Mouse (Mus musculus) telencephalon, adult 2 months (tissue): ENCODE results near the gene Cacna1d.

Experiments
- DNase-seq: peaks from one replicate; pipeline ENCODE4 v3.0.0-alpha.2; 2011; ENCODE audit warnings: low read depth, low spot score

Gene Cacna1d

DNA sequence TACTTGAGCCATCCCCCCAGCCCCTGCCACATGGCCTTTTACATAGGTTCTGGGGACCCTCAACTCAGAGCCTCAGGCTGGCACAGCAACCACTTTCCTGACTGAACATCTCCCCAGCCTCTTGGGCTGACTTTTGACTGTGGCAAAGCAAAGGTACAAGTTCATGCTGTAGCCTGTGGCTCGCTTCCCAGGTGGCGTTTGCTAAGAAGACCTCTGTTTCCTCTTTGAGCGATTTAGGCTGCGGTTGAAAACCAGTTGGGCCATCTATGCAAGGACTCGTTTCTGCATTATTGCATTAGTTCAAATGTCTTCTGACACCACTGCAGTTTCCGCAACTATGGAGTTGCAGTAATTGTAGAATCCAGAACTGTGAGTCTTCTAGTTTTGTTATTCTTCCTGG, 468.8 kb downstream of the Cacna1d start:
- no peak for DNase-seq

DNA sequence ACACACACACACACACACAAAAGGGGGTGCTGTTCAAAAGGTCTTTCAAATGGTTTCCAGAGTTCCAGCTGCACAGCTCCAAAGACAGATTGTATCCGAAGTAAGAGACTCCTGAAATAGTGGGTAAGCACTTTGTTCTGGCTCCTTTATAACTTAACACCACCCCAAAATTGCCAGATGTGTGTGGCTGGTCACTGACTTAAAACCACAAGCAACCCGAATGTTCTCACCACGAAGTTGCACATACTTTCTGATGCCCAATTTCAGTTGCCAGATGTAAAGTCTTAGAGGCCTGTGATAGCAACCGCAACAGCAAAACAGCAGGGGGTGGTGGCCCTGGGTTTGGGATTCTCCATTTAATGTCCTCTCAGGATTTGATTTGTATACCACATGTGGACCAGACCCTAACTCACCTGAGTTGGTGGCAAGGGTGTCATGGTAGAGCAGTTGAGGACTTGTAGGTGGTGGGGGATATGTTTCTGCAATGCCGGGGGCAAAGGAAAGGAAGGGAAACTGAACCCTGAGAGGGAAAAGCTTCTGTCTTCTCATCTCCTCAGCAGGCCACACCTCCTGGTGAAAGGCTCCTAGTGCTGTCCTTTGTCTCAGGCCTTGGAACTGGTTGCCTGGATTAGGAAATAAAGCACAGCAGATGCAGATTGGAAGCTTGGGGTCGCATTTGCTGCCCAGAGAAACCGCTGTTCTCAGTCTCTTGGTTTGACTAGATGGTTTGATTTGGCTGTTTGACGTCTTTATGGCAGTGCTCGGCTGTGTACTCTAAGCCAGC, 471.3 kb downstream of the Cacna1d start:
- no peak for DNase-seq

DNA sequence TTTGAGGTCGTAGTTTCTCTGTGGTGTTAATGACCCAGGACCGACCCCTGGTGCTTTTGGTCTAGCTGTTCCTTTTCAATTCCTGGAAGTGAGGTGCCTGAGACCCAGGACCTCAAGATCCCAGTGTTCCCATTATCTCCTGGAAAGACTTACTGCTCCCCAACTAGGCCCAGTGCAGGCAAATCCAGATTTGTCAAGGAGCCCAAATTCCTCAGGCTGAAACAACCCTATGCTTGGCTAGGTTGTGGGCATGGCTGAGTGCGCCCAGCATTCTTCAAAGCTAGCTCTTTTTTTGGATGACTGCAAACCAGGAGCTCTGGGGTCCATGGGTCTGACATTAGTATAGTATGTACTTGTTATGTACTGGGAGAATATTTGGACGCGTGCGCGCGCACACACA, 471.9 kb downstream of the Cacna1d start:
- no peak for DNase-seq

DNA sequence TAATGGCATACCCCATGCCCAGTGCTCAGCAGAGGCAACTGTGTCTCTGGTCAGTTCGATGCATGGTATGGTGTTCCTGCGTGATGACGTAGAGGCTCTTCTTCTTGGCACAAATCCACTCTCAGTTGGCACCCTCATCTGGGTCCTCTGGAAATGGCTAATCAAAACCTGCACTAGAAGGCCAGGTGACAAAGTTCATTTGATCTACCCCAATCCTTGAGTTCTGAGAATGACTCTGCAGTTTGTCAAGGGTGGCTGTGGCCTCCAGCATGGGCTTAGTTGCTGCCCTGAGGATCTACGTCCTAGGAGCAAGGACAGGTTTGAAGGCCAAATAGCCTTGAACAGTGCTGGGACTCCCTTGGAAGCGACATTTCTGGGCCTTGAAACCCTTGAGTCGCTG, 472.4 kb downstream of the Cacna1d start:
- DNase-seq = no peak

DNA sequence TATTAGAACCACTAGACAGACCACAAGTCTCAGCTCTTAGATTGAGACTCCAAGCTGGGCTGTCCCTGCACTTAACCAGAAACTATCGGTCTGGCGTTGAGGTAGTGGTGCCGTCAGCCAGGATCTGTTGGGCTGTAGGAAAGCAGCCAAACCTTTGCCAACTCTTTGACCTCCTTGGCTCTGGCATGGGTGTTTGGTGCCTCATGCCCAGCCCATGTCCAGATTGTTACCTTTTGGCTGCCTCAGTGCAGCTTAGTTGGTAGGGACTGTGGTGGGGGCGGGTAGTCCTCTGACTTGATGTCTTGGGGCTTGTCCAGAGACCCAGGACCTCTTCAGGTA, 472.8 kb downstream of the Cacna1d start:
- no peak for DNase-seq

DNA sequence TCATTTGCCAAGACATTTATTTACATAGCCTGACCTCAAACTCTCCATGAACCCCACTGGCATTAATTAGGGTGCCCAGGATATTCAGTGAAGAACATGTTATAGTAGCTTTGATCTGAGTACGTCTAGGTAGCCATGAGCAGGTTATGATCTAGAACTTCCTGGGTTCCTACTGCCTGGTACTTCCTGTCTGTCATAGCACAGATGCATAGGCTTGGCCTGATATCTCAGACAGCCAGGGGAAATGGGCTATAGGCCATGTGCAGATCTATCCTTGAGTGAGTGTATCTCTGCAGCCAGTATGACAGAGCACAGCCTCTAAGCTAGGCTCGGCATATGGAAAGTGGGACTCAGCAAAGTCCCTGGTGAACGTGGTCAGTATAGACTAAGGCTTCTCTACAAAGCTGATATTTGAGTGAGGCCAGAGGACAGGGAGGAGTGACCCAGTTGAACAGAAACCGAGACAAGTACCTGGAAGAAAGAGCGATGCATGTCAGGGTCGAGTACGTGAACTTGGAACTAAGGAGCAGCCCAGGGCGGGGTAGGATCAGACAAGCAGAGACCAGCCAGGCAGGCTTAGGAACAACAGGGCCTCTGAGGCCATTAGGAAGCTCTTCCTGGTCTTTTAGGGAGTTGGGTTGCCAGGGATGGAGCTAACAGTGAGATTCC, 473.3 kb downstream of the Cacna1d start:
- no peak for DNase-seq

DNA sequence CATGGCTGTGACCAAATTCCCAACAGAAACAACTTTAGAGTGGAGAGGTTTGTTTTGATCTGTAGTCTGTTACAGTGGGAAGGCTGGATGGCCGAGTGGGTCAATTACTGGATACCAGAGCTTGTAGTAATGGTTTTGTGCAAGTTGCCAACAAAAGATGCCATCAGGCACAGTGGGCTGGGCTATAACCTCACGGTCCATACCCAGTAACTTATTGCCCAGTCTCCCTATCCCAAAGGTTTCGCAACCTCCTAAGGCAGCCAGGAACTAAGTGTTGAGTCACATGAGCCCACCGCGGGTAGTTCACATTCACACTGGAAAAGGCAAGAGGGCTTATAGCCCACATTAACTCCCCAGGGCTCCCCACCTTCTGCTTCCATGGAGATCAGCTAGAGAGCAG, 474.6 kb downstream of the Cacna1d start:
- DNase-seq = no peak

DNA sequence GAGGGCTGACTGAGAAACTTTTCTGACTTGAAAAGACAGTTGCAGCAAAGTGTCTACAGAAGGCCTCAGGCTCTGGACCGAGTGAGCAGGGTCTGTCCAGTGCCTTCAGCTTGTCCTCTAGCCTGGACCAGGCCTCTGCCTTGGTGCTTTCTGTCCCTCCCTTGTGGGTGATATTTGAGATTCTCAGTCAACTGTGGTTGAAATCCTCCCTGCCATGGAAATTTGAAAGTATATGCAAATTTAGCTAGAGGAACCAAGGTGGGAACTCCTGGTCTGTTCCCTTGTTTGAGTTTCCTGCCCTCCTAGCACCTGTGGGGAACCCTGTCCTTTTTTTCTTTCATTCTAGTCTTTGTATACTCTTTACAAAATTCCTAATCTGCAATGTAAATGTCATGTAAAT, 476.2 kb downstream of the Cacna1d start:
- no peak for DNase-seq

DNA sequence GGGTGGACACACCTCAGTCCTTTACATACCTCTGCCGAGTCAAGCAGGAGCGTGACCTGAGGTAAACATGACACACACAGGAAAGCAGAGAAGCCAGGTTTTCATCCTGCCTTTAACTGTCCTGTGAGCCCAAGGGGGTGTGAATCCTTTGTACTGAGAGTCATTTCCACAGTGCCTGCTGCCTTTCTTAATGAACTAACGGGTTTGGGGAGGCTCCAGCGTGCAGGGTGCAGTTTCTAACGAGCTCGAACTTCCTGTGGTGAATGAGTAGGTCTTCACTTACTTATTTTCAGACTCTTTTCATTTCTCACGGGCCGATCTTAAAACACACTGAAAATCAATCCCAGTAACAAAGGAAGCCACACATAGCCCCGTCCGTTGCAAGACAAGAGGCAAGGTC, 476.8 kb downstream of the Cacna1d start:
- no peak for DNase-seq

DNA sequence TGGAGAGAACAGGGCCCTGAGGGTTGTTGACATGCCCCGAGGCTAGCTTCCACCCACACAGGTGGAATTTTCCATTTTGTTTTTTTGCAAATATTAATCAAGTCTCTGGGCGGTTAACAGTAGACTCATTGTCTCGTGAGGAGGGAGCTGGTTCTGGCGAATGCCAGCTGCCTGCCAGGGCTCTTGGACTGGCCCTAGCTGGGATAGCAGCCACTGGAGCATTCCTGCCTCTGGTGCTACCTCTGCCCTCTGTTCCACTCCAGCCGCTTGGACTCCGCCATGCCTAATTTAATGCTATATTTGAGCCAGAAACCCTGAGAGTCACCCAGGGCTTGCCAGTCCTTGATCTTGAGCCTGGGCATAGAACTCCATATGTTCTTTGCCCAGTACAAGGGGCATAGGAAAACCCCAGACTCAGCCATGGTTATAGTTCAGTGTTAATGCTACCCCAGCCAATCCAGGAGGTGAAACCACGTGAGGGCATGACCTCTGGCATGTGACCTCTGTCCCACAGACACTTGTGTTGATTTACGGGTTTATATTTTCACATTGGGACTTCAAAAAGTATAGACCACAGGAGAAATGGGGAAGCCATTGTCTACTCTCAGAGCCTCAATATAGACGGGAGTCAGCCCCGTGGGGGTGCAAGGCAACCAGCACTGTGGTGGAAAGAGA, 479.2 kb downstream of the Cacna1d start:
- DNase-seq = no peak

DNA sequence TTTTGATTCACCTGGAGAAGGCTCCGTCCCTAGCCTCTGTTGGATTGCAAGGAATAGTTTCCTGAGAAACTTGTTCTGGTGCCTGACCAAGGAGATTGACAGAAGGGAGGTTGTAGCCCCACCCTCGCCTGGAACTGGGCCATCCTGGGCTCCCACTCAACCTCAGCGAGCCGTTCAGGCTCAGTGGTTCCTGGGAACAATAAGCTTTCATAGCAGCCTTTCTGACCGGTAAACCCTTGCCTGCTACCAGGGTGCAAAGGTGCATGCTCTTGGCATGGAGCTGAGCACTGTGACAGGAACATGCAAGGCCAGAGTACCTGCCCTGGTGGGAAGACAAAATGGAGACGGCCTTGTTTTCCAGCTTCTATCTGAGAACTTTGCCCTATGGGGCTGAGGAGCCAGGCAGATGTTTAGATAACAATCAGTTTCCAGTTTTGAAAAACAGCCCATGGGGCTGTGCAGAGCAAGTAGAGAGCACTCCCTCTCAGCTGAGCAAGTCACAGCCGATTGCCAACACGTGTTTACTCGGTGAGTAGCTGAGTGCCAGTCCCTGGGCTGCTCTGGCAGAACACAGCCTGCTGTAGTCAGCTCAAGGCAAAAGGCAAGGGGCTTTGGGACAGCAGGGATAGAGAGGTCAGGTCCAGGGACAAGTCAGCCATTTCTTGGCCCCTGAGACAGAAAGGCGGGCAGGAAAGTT, 481.2 kb downstream of the Cacna1d start:
- no peak for DNase-seq

DNA sequence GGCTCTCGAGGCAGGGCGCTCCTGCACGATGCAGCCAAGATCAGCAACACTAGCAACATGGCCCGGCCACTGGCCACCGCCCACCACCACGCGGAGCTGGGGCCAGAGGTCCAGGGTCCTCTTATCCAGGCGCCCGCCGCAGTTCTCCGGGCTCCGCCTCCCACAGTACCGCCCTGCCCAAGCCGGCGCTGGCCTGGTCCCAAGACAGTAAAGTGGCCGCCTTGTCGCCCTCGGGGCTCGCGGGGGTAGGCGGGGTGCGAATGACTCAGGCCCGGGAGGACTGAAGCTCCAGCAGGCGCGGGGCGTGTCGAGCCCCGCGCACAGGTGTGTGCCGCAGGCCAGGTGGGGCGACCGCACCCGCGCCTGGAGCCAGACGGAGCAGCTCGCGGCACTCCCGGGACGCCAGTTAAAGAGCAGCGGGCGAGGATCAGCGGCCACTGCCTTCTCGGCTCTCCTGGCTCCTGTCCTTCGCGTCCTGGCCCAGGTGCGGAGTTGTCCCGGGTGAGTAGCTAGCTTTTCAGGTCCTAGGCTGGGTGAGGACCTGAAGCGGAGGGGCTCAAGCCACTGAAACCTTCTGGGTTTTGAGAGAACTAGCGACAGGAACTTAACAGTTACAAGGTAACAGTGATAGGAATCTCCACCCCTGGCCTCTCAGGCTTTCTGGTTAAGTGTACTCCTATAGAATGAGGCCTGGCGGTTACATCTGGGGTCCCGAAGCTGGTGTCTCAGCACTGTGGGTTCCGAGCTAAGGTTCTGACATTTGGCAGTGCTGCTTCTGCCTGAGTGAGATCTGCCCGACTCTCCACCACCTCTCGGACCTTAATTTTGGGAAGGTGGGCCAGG, 482.3 kb downstream of the Cacna1d start, which contains the start of the genes Il17rb and Chdh:
TSS of gene Il17rb (minus strand) at position 164 of the 843 bp plus-strand sequence.
TSS of gene Chdh (plus strand) at position 291 of the 843 bp plus-strand sequence.
- DNase-seq = no peak

DNA sequence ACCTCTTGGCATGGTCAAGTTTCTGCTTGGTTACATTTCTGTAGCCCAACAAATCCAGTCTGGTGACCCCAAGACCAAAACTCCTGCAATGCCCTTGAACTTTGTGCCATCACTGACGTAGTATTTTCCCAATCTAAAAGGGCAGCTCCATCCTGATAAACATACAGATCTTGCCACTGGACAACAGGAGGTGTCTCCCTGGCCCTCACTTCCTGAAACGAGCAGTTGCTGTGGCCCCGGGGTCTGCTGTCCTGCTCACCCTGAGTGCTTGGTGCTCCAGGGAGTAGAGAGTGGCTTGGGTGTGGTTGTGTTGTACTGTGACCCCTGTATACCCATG, 491.8 kb downstream of the Cacna1d start:
- DNase-seq = no peak

DNA sequence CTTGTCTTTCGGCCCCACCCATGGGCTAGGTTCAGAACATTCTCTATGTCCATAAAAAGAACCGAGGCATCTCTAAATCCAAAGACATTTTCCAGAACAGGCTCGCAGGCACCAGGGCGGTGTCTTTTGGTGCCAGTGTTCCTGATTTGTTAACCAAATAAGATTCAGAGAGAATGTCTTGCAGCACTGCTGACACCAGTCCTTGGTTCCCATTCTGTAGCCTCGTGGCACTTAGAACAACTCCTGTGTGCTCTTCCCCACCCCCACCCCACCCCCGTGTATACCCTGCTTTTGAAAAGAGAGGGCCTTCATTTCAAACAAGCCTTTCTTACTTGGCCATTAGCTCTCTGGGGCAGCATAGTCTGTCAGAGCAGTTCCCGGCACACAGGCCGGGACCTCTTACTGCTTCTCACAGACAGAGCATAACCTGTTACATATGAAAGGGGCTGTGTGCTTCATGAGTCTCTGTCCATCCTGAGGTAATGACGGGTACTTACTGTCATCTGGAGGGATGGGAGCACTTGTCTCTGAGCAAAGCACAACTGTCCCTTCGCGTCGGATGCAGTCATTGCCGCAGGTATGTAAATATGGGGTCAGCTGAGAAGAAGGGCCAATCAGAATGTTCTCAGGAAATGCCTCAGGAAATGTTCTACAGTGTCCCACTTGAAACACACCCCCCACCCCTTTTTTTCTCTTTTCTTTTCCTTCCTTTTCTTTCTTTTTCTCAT, 492.3 kb downstream of the Cacna1d start:
- no peak for DNase-seq

DNA sequence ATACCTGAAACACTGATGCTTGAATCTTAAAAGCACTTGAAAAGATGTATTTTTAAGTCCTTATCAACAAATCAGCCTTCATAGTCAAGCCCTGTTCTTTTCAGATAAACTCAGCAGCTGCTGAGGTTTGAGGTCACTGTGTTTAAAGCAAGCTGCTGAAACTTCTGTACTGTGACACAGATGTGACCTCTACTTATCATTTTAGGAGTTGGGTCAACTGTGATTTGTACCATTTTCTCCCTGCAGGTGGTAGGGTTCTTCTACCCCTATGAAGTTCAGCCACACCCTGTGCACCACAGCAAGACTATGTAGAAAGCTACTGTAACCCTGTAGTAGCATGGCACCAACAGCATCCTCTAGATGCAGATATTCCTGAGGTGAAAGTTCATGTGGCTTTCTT, 493.9 kb downstream of the Cacna1d start:
- no peak for DNase-seq

DNA sequence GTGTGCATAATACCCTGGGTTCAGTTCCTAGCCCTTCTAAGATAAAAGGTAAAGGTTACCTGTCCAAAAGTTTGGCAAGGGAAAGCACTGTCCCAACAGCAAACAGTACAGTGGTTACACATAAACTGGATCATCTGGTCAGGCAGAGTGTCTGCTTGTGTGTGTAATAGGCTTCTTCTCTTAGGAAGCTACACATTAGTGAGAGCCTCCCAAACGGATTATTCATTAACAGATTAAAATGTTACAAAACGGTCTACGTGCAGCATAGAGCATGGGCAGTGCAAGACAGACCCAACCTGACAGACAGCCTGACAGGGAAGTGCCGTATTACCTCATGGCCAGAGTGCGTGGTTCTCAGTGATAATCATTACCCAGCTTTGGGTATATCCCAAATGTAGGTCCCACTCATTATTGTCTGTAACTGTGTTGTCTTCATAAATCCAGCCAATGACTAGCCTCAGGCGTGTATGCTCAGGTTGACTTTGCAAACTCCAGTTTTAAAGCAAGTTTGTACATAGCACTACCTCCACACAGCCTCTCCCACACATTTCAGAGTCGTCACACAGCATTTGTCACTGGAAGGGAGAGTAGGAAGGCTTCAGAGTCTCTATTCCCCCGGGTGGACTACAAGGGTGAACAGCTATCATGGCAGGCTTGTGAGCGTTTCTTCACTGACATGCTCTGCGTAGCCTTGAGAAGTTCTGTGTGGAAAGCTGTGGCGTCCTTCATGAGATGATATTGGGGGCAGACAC, 495.1 kb downstream of the Cacna1d start:
- DNase-seq = no peak

DNA sequence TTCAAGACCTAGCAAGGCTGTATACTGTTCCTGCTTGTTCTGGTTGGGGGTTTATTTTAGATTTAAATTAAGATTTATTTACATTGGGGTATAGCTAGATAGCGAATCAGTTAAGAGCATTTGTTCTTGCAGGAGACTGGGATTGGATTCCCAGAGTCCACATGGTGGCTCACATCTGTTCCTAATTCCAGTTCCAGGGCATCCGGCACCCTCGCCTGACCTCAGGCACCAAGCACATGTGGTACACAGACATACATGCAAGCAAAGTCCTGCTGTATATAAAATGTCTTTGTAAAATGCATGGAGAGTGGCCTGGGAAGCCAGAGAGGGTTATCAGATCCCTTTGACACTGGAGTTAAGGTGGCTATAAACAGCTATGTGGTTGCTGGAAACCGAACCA, 496.3 kb downstream of the Cacna1d start:
- no peak for DNase-seq
